Mouse (Mus musculus): ENCODE data around the gene Mdk. TPM values are rescaled to one million over a fixed set of nuclear protein-coding genes. Genes with fewer than 3 reads are reported as not detected.

The Mdk gene
- polyA plus RNA-seq, 1 experiment from 2014 or later, result 965 TPM

- Histone ChIP-seq H3K9ac (ENCODE audit: low read depth, low read length) (no peak overlapping the region), H3K36me3 (ENCODE audit: control insufficient read depth, insufficient read depth, low read length) (peaks cover 7% of the 10 kb centered on the region; the same call in 1 of the 2 replicates), H3K27ac (ENCODE audit: low read depth, low read length) (no peak overlapping the region), H3K27me3 (ENCODE audit: control insufficient read depth, insufficient read depth, low read length) (peaks cover 18% of the 10 kb centered on the region), H3K4me3 (ENCODE audit: low read depth, low read length) (no peak overlapping the region), H3K9me3 (replicated peaks; ENCODE audit: control insufficient read depth, low read length) (no peaks in the 10 kb centered on the region), H3K4me2 (no peak overlapping the region), H3K4me1 (ENCODE audit: control insufficient read depth, insufficient read depth, low read length) (0 out of 2 replicates have a peak, but pooled peaks cover 11% of the 10 kb centered on the region)
- 87% methylated on average over 7 of the region's 7 CpGs for WGBS (ENCODE audit: insufficient replicate concordance)
- no peak for ATAC-seq (replicated peaks; ENCODE audit: insufficient number of reproducible peaks, low FRiP score, low TSS enrichment)
Measured at GRCm38 (mm10) chr2:91917096-91917495, 15.0 kb downstream of the Mdk start.

GRCm38 (mm10) chr2:91916346-91916977 is 15.6 kb downstream of the Mdk start:
- Histone ChIP-seq H3K4me2 (no peak overlapping the region), H3K27ac (ENCODE audit: low read depth, low read length) (no peak overlapping the region), H3K36me3 (ENCODE audit: control insufficient read depth, insufficient read depth, low read length) (peaks cover 13% of the 10 kb centered on the region), H3K4me3 (ENCODE audit: low read depth, low read length) (no peak overlapping the region), H3K9me3 (replicated peaks; ENCODE audit: control insufficient read depth, low read length) (no peaks in the 10 kb centered on the region), H3K27me3 (ENCODE audit: control insufficient read depth, insufficient read depth, low read length) (peaks cover 12% of the 10 kb centered on the region), H3K4me1 (ENCODE audit: control insufficient read depth, insufficient read depth, low read length) (0 out of 2 replicates have a peak, but pooled peaks cover 8% of the 10 kb centered on the region), H3K9ac (ENCODE audit: low read depth, low read length) (no peak overlapping the region)
- WGBS (ENCODE audit: insufficient replicate concordance), result 59% methylated on average over 7 of the region's 7 CpGs
- ATAC-seq (replicated peaks; ENCODE audit: insufficient number of reproducible peaks, low FRiP score, low TSS enrichment), result no peak

- Histone ChIP-seq H3K4me2 (no peak overlapping the region), H3K27ac (ENCODE audit: low read depth, low read length) (no peak overlapping the region), H3K36me3 (ENCODE audit: control insufficient read depth, insufficient read depth, low read length) (peaks cover 14% of the 10 kb centered on the region), H3K4me3 (ENCODE audit: low read depth, low read length) (no peak overlapping the region), H3K9me3 (replicated peaks; ENCODE audit: control insufficient read depth, low read length) (no peaks in the 10 kb centered on the region), H3K4me1 (ENCODE audit: control insufficient read depth, insufficient read depth, low read length) (0 out of 2 replicates have a peak, but pooled peaks cover 5% of the 10 kb centered on the region), H3K9ac (ENCODE audit: low read depth, low read length) (no peak overlapping the region), H3K27me3 (ENCODE audit: control insufficient read depth, insufficient read depth, low read length) (no peaks in the 10 kb centered on the region)
- ATAC-seq (replicated peaks; ENCODE audit: insufficient number of reproducible peaks, low FRiP score, low TSS enrichment), result no peak
- 71% methylated on average over 7 of the region's 7 CpGs for whole genome bisulfite sequencing (ENCODE audit: insufficient replicate concordance)
Measured at GRCm38 (mm10) chr2:91913328-91914110, 18.6 kb downstream of the Mdk start.

- peaks cover 11% of the 10 kb centered on the region for H3K36me3 ChIP-seq (ENCODE audit: control insufficient read depth, insufficient read depth, low read length)
Measured at GRCm38 (mm10) chr2:91912616-91913015, 19.5 kb downstream of the Mdk start.

GRCm38 (mm10) chr2:91906141-91906540 is 26.0 kb downstream of the Mdk start:
- 94% methylated on average over 2 of the region's 2 CpGs for WGBS (ENCODE audit: insufficient replicate concordance)
- Histone ChIP-seq H3K4me1 (ENCODE audit: control insufficient read depth, insufficient read depth, low read length) (no peaks in the 10 kb centered on the region), H3K27ac (ENCODE audit: low read depth, low read length) (no peak overlapping the region), H3K36me3 (ENCODE audit: control insufficient read depth, insufficient read depth, low read length) (no peaks in the 10 kb centered on the region), H3K9ac (ENCODE audit: low read depth, low read length) (no peak overlapping the region), H3K27me3 (ENCODE audit: control insufficient read depth, insufficient read depth, low read length) (no peaks in the 10 kb centered on the region), H3K4me3 (ENCODE audit: low read depth, low read length) (no peak overlapping the region), H3K9me3 (replicated peaks; ENCODE audit: control insufficient read depth, low read length) (no peaks in the 10 kb centered on the region), H3K4me2 (no peak overlapping the region)
- ATAC-seq (replicated peaks; ENCODE audit: insufficient number of reproducible peaks, low FRiP score, low TSS enrichment), result no peak

More at GRCm38 (mm10) chr2:91912616-91913015, 19.5 kb downstream of the Mdk start:
- no peaks in the 10 kb centered on the region for H3K9me3 ChIP-seq (replicated peaks; ENCODE audit: control insufficient read depth, low read length)
- no peak for ATAC-seq (replicated peaks; ENCODE audit: insufficient number of reproducible peaks, low FRiP score, low TSS enrichment)
- H3K4me3 ChIP-seq (ENCODE audit: low read depth, low read length), result no peak overlapping the region
- 0 out of 2 replicates have a peak, but pooled peaks cover 5% of the 10 kb centered on the region for H3K4me1 ChIP-seq (ENCODE audit: control insufficient read depth, insufficient read depth, low read length)
- no peak overlapping the region for H3K27ac ChIP-seq (ENCODE audit: low read depth, low read length)
- WGBS (ENCODE audit: insufficient replicate concordance), result 63% methylated on average over 3 of the region's 3 CpGs
- H3K27me3 ChIP-seq (ENCODE audit: control insufficient read depth, insufficient read depth, low read length), result no peaks in the 10 kb centered on the region
- H3K4me2 ChIP-seq, result no peak overlapping the region
- no peak overlapping the region for H3K9ac ChIP-seq (ENCODE audit: low read depth, low read length)

- H3K9me3 ChIP-seq (replicated peaks; ENCODE audit: control insufficient read depth, low read length), result no peaks in the 10 kb centered on the region
- H3K4me1 ChIP-seq (ENCODE audit: control insufficient read depth, insufficient read depth, low read length), result no peaks in the 10 kb centered on the region
- H3K27me3 ChIP-seq (ENCODE audit: control insufficient read depth, insufficient read depth, low read length), result no peaks in the 10 kb centered on the region
- no peak overlapping the region for H3K4me3 ChIP-seq (ENCODE audit: low read depth, low read length)
- H3K9ac ChIP-seq (ENCODE audit: low read depth, low read length), result no peak overlapping the region
- no peaks in the 10 kb centered on the region for H3K36me3 ChIP-seq (ENCODE audit: control insufficient read depth, insufficient read depth, low read length)
- ATAC-seq (replicated peaks; ENCODE audit: insufficient number of reproducible peaks, low FRiP score, low TSS enrichment), result no peak
- H3K27ac ChIP-seq (ENCODE audit: low read depth, low read length), result no peak overlapping the region
- no peak overlapping the region for H3K4me2 ChIP-seq
- 78% methylated on average over 5 of the region's 5 CpGs for WGBS (ENCODE audit: insufficient replicate concordance)
Measured at GRCm38 (mm10) chr2:91904618-91905307, 27.3 kb downstream of the Mdk start.

- no peaks in the 10 kb centered on the region for H3K4me1 ChIP-seq (ENCODE audit: control insufficient read depth, insufficient read depth, low read length)
- no peak overlapping the region for H3K9ac ChIP-seq (ENCODE audit: low read depth, low read length)
- no peak overlapping the region for H3K4me2 ChIP-seq
- no peaks in the 10 kb centered on the region for H3K27me3 ChIP-seq (ENCODE audit: control insufficient read depth, insufficient read depth, low read length)
- no peak overlapping the region for H3K27ac ChIP-seq (ENCODE audit: low read depth, low read length)
- no peaks in the 10 kb centered on the region for H3K9me3 ChIP-seq (replicated peaks; ENCODE audit: control insufficient read depth, low read length)
- ATAC-seq (replicated peaks; ENCODE audit: insufficient number of reproducible peaks, low FRiP score, low TSS enrichment), result no peak
- 87% methylated on average over 3 of the region's 3 CpGs for WGBS (ENCODE audit: insufficient replicate concordance)
- no peaks in the 10 kb centered on the region for H3K36me3 ChIP-seq (ENCODE audit: control insufficient read depth, insufficient read depth, low read length)
- H3K4me3 ChIP-seq (ENCODE audit: low read depth, low read length), result no peak overlapping the region
Measured at GRCm38 (mm10) chr2:91903171-91903925, 28.7 kb downstream of the Mdk start.

GRCm38 (mm10) chr2:91902336-91902735 is 29.8 kb downstream of the Mdk start:
- H3K27ac ChIP-seq (ENCODE audit: low read depth, low read length), result no peak overlapping the region
- no peak overlapping the region for H3K9ac ChIP-seq (ENCODE audit: low read depth, low read length)
- 73% methylated on average over 5 of the region's 5 CpGs for WGBS (ENCODE audit: insufficient replicate concordance)
- H3K4me2 ChIP-seq, result no peak overlapping the region
- H3K36me3 ChIP-seq (ENCODE audit: control insufficient read depth, insufficient read depth, low read length), result no peaks in the 10 kb centered on the region
- no peaks in the 10 kb centered on the region for H3K9me3 ChIP-seq (replicated peaks; ENCODE audit: control insufficient read depth, low read length)
- no peak overlapping the region for H3K4me3 ChIP-seq (ENCODE audit: low read depth, low read length)
- H3K27me3 ChIP-seq (ENCODE audit: control insufficient read depth, insufficient read depth, low read length), result no peaks in the 10 kb centered on the region
- no peaks in the 10 kb centered on the region for H3K4me1 ChIP-seq (ENCODE audit: control insufficient read depth, insufficient read depth, low read length)
- ATAC-seq (replicated peaks; ENCODE audit: insufficient number of reproducible peaks, low FRiP score, low TSS enrichment), result no peak
